Mouse (Mus musculus) lung, embryonic 14.5 days (tissue): Measurements from ENCODE around the gene Gtf2e1. TPM values are rescaled to one million over a fixed set of nuclear protein-coding genes. Genes with fewer than 3 reads are reported as not detected.

Experiments
- ATAC-seq: fragments of 200-750 bp; cut with Nextera tagmentation; 2 replicates; pipeline ENCODE4 v1.8.0; 2017; ENCODE audit warnings: mild to moderate bottlenecking, moderate TSS enrichment, moderate library complexity; ENCODE audit not compliant: insufficient read depth
- DNase-seq: peaks from one replicate; pipeline ENCODE4 v3.0.0-alpha.2; 2015
- H3K27ac ChIP-seq: fragments of 300-500 bp; sonication (generic); 2 replicates; pipeline ENCODE4 v1.5.1; 2014; ENCODE audit warnings: low read depth, mild to moderate bottlenecking, moderate library complexity
- H3K27me3 ChIP-seq: fragments of 300-500 bp; sonication (generic); 2 replicates; pipeline ENCODE4 v1.6.1; 2014; ENCODE audit warnings: low read length, control low read depth; ENCODE audit not compliant: insufficient read depth
- H3K36me3 ChIP-seq: fragments of 300-500 bp; sonication (generic); 2 replicates; pipeline ENCODE4 v1.6.1; 2014; ENCODE audit warnings: control low read depth; ENCODE audit not compliant: insufficient read depth
- H3K4me1 ChIP-seq: fragments of 300-500 bp; sonication (generic); 2 replicates; pipeline ENCODE4 v1.6.1; 2014; ENCODE audit warnings: antibody characterized with exemption, control low read depth; ENCODE audit not compliant: insufficient read depth
- H3K4me2 ChIP-seq: fragments of 300-500 bp; sonication (generic); 2 replicates; pipeline ENCODE4 v1.6.1; 2014; ENCODE audit warnings: mild to moderate bottlenecking
- H3K4me3 ChIP-seq: fragments of 300-500 bp; sonication (generic); 2 replicates; pipeline ENCODE4 v1.5.1; 2014; ENCODE audit warnings: low read depth, low read length
- H3K9ac ChIP-seq: fragments of 300-500 bp; sonication (generic); 2 replicates; pipeline ENCODE4 v1.6.1; 2014
- H3K9me3 ChIP-seq: fragments of 300-500 bp; sonication (generic); 2 replicates; pipeline ENCODE4 v1.6.1; 2016; ENCODE audit warnings: low read depth, low read length, control low read depth
- CTCF ChIP-seq: IDR thresholded peaks from 2 replicates; pipeline ENCODE4 v1.5.1; 2016; ENCODE audit warnings: antibody characterized with exemption, low read depth
- WGBS: fragments of 180-500 bp; shearing (Covaris S2); extraction: QIAGEN DNeasy Blood & Tissue Kit; methylation state at CpG from one replicate; pipeline ENCODE4 v1.1.7; 2014; 5-methylcytosine and 5-hydroxymethylcytosine counted together
- polyA plus RNA-seq: library from polyadenylated mRNA; unstranded; fragments of >200 nt; fragmentation: Nextera tagmentation; extraction: Ambion mirVana; gene quantifications from 2 replicates; pipeline ENCODE4 v1.2.1, GENCODE M21; 2014

Gene Gtf2e1
- polyA plus RNA-seq, 1 experiment from 2014 or later, result 28.9 TPM

DNA sequence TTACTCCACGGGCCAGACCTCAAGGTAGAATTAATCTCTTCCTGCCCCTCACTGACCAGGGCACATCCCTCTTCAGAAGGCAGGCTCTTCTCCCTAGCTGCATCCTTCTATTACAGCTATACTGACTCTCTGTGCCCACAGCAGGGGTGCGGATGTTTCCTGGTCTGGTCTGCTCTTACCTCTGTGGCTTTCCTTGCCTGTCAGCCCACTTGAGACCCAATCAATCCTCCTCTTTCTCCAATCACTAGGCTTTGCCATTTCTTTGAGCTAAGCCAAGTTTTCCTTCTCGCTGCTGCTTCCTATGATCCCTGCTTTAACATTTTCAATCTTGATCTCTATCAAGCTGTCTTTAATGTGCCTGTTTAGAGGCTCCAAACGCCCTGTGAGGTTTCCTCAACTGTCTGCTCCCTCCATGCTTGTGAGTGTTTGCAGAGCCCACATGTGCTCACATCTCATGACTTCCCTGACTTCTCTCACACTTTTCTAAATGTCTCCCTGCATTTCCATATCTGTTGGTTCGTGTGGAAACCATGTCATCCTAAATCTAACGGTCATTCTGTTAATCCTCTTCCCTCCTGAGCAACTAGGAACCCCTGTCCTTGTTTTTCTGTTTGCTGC, 23.1 kb downstream of the Gtf2e1 start:
- no peak for ATAC-seq
- Histone ChIP-seq H3K9me3 (no peaks in the 10 kb centered on the region), H3K9ac (no peak overlapping the region), H3K36me3 (peaks cover 47% of the 10 kb centered on the region), H3K27me3 (no peaks in the 10 kb centered on the region), H3K4me3 (no peak overlapping the region), H3K4me1 (no peaks in the 10 kb centered on the region), H3K4me2 (no peak overlapping the region), H3K27ac (no peak overlapping the region)
- no peak for TF ChIP-seq CTCF
- WGBS, result 77% methylated on average over 6 of the region's 6 CpGs
- DNase-seq, result no peak

DNA sequence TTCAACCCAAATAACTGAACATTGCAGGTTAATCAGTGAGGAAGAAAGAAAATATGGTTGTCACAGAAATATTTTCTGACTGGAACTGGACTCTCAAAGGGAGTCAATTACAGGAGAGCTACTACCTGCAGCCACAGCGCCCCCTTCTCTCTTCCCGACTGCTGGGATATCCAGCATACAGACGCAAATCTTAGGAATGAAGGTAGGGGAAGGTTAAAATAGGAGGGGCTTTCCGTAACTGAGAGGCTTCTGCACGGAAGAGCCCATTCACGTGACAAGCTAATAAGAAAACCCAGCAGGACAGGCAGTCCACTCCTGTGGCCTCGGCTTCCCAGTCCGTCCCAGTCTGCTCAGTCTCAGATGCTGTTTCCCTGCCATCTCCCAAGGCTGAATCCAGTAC, 24.9 kb downstream of the Gtf2e1 start:
- H3K9ac ChIP-seq, result no peak overlapping the region
- H3K9me3 ChIP-seq, result no peaks in the 10 kb centered on the region
- H3K4me2 ChIP-seq, result no peak overlapping the region
- no peak for DNase-seq
- WGBS, result 86% methylated on average over 8 of the region's 8 CpGs
- ATAC-seq, result no peak
- no peak overlapping the region for H3K4me3 ChIP-seq
- peaks cover 43% of the 10 kb centered on the region for H3K36me3 ChIP-seq
- no peaks in the 10 kb centered on the region for H3K27me3 ChIP-seq
- no peak for TF ChIP-seq CTCF
- no peak overlapping the region for H3K27ac ChIP-seq
- H3K4me1 ChIP-seq, result no peaks in the 10 kb centered on the region

DNA sequence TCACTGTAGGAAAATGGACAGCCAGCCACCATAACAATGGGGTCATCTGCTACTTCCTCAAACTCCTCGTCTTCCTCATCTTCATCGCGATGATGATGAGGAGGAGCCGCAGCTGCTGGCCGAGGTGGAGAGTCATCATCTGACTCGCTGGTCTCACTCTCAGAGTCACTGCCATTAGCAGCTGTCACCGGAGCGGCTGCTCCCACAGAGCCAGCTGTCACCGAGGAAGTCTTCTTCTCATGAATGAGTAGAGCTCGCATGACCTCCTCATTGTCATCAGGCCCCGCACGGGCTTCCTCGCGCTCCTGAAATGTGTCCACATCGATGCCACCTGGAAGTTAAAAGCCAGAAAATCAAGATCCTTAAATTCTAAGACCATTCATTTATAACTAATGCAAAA, 28.1 kb downstream of the Gtf2e1 start:
- Histone ChIP-seq H3K27me3 (no peaks in the 10 kb centered on the region), H3K4me3 (no peak overlapping the region), H3K4me1 (no peaks in the 10 kb centered on the region), H3K4me2 (no peak overlapping the region), H3K36me3 (peaks cover 38% of the 10 kb centered on the region), H3K9me3 (no peaks in the 10 kb centered on the region), H3K9ac (no peak overlapping the region), H3K27ac (no peak overlapping the region)
- DNase-seq, result no peak
- ATAC-seq, result no peak
- WGBS, result 92% methylated on average over 15 of the region's 15 CpGs
- no peak for TF ChIP-seq CTCF

DNA sequence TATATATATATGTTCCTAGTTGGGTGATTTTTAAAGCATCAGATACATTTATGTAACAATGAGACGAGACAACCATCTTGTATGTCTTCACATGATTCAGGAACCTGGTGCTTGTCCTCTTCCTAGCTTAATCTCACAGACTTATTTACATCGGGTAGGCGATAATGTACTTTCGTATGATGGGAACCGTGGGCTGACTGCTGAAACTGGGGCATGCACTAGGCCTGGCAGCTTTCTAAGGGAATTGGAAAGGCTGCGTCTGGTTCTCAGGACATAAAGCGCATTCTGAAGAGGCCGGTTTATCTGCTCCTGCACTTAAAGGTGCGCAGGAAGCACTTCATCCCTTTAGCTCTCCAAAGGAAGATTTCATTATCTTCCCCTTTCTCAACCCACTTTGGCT, 32.8 kb downstream of the Gtf2e1 start:
- no peak for TF ChIP-seq CTCF
- Histone ChIP-seq H3K27me3 (no peaks in the 10 kb centered on the region), H3K27ac (no peak overlapping the region), H3K9ac (no peak overlapping the region), H3K9me3 (no peaks in the 10 kb centered on the region), H3K4me2 (no peak overlapping the region), H3K4me3 (no peak overlapping the region), H3K36me3 (peaks cover 16% of the 10 kb centered on the region), H3K4me1 (no peaks in the 10 kb centered on the region)
- no peak for DNase-seq
- no peak for ATAC-seq
- 66% methylated on average over 9 of the region's 9 CpGs for WGBS

DNA sequence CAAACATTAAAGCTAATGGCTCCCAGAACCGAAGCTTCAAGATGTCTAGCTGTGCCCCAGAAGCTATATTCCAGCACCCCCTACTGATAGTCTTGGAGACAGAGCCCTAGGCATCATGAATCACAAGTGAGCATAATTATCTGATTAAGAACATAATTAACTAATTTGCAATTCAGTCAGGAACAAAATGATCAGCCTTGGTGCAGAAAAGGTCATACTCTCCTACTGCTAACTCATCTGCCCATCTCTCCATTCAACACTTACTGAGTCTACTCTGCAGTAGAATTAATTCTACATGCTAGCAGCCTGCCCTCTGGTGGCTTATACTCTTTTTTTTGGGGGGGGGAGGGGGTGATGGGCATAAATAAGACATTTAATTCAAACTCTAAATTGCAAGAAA, 35.1 kb downstream of the Gtf2e1 start:
- H3K4me3 ChIP-seq, result no peak overlapping the region
- H3K9ac ChIP-seq, result no peak overlapping the region
- H3K9me3 ChIP-seq, result no peaks in the 10 kb centered on the region
- TF ChIP-seq CTCF, result no peak; the same call in 1 of the 2 replicates
- no peaks in the 10 kb centered on the region for H3K27me3 ChIP-seq
- no peak overlapping the region for H3K27ac ChIP-seq
- DNase-seq (no peak), ATAC-seq (no peak)
- H3K36me3 ChIP-seq, result no peaks in the 10 kb centered on the region
- H3K4me2 ChIP-seq, result no peak overlapping the region
- 45% methylated on average over 1 of the region's 1 CpGs for WGBS
- H3K4me1 ChIP-seq, result no peaks in the 10 kb centered on the region

DNA sequence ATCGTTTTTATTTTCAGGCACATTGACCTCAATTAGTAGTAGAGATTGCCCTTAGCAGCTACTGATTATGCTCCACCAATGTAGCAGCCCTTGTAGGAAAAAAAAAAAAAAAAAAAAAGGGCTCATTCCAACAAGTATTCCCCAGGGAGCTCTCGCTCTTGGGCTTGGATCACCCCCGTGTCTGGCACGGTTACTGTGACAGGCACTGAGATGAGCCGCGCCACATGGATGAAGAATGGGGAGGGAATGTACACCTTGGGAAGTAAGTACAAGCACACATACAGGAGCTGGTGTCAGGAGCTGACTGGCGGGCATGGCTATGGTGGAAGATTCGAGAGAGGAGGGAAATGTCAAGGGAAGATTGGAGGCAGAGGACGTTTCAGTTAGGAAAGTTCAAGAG, 41.0 kb downstream of the Gtf2e1 start:
- Histone ChIP-seq H3K4me1 (no peaks in the 10 kb centered on the region), H3K27ac (no peak overlapping the region), H3K9ac (no peak overlapping the region), H3K4me3 (no peak overlapping the region), H3K4me2 (no peak overlapping the region), H3K27me3 (no peaks in the 10 kb centered on the region), H3K9me3 (no peaks in the 10 kb centered on the region), H3K36me3 (no peaks in the 10 kb centered on the region)
- no peak for TF ChIP-seq CTCF
- 67% methylated on average over 9 of the region's 9 CpGs for WGBS
- DNase-seq (no peak), ATAC-seq (no peak)

DNA sequence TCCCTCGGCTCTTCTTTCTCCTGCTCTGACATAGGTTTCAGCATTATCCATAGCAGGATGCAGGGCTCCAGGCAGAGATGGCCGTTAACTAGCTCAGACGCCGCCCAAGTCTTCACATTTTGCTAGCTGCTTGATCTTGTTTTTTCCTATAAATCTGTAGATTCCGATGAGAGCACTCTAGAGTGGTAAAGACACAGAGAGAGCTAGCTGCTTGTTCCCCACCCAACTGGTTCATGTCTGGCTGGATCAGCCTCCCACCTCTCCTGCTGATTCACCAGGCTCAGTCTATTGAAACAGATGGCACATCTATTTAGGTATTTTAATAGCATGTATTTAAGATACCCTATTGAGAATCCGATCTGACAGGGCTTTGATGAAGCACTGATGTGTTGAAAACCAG, 44.6 kb downstream of the Gtf2e1 start:
- ATAC-seq (no peak), DNase-seq (no peak)
- H3K9me3 ChIP-seq, result no peaks in the 10 kb centered on the region
- no peak overlapping the region for H3K9ac ChIP-seq
- H3K27me3 ChIP-seq, result no peaks in the 10 kb centered on the region
- TF ChIP-seq CTCF, result no peak
- no peaks in the 10 kb centered on the region for H3K36me3 ChIP-seq
- H3K4me3 ChIP-seq, result no peak overlapping the region
- WGBS, result 74% methylated on average over 6 of the region's 6 CpGs
- no peaks in the 10 kb centered on the region for H3K4me1 ChIP-seq
- H3K27ac ChIP-seq, result no peak overlapping the region
- no peak overlapping the region for H3K4me2 ChIP-seq
